Mouse (Mus musculus): ENCODE results near the gene Sp6.

DNA sequence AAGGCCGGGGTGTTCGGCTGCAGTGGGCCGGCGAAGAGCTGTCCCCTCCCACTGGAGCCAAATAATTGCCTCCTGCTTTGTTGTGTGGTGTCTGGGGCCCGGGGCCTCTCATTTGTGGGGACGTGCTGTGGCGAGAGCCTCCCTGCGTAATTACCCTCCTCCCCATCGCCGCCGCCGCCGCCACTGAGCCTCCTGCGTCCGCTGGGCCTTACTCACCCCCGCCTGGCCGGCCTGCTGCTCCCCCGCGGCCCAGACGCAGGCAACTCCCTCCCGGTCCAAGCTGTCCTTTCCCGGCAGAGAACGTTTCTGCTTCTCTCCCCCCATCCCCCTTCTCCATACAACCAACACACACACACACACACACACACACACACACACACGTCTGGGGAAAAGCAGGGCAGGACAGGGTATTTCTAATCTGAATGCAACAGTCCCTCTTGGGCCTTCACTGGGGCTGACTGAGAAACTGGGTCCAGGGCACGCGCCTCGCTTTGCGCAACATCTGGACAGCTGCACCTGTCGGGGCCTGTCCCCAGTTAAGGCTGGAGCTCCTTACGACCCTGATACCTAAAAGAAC, 15.7 kb upstream of the Sp6 start:
- no peak for TF ChIP-seq CTCF (IDR thresholded peaks at IDR 0.05; ENCODE audit: control insufficient read depth, insufficient read depth, insufficient replicate concordance, low read depth, low read length)
- no peak for TF ChIP-seq POLR2A (IDR thresholded peaks at IDR 0.05; ENCODE audit: control insufficient read depth, low read depth, low read length)
